Mouse (Mus musculus) megakaryocyte progenitor cell, adult 5-6 weeks (primary cell): ENCODE results near the gene Pak7. TPM values are rescaled to one million over a fixed set of nuclear protein-coding genes. Genes with fewer than 3 reads are reported as not detected.

ENCODE experiments used
- ATAC-seq: replicated peaks from 2 replicates; pipeline ENCODE4 v1.8.0; 2016; ENCODE audit warnings: mild to moderate bottlenecking, moderate TSS enrichment, inconsistent platforms; ENCODE audit not compliant: poor library complexity
- total RNA-seq, 2 experiments: library from RNA; stranded (forward) in 1 of 2; stranded (reverse) in 1 of 2; fragments of 157-497, 149-512 nt in 1 of 2; fragments of 200-1000 nt in 1 of 2; gene quantifications; 2 replicates each; pipeline versions ENCODE4 v1.2.3 to v1.2.4; 2015 to 2017

Pak7 gene
- total RNA-seq, 2 experiments from 2014 or later = not detected

GRCm38 (mm10) chr2:136204034-136204433, 183.7 kb downstream of the Pak7 start:
- ATAC-seq = no peak

GRCm38 (mm10) chr2:136175030-136175429, 212.7 kb downstream of the Pak7 start:
- ATAC-seq = no peak

- no peak for ATAC-seq
Observed at GRCm38 (mm10) chr2:136150752-136151151, 237.0 kb downstream of the Pak7 start.

- peak; percentile 83 for ATAC-seq
Observed at GRCm38 (mm10) chr2:136149530-136149929, 238.2 kb downstream of the Pak7 start.

GRCm38 (mm10) chr2:136148999-136149398, 238.8 kb downstream of the Pak7 start:
- peak; percentile 97 for ATAC-seq

- no peak for ATAC-seq
Observed at GRCm38 (mm10) chr2:136140807-136141206, 247.0 kb downstream of the Pak7 start.

- peak; percentile 71 for ATAC-seq
Observed at GRCm38 (mm10) chr2:136139159-136140069, 248.4 kb downstream of the Pak7 start.

- ATAC-seq = no peak
Observed at GRCm38 (mm10) chr2:136138451-136138850, 249.3 kb downstream of the Pak7 start.

- peak; percentile 42; the same call in 1 of the 2 replicates for ATAC-seq
Observed at GRCm38 (mm10) chr2:136121867-136122266, 265.9 kb downstream of the Pak7 start.

- no peak for ATAC-seq
Observed at GRCm38 (mm10) chr2:136118006-136118405, 269.8 kb downstream of the Pak7 start.

GRCm38 (mm10) chr2:136113374-136113773, 274.4 kb downstream of the Pak7 start:
- no peak for ATAC-seq

GRCm38 (mm10) chr2:136109038-136109363, 278.8 kb downstream of the Pak7 start:
- ATAC-seq = no peak

- no peak for ATAC-seq
Observed at GRCm38 (mm10) chr2:136108124-136109037, 279.4 kb downstream of the Pak7 start.

GRCm38 (mm10) chr2:136107597-136107996, 280.2 kb downstream of the Pak7 start:
- no peak for ATAC-seq

GRCm38 (mm10) chr2:136097143-136097542, 290.6 kb downstream of the Pak7 start:
- no peak for ATAC-seq

- no peak for ATAC-seq
Observed at GRCm38 (mm10) chr2:136095978-136096377, 291.8 kb downstream of the Pak7 start.

GRCm38 (mm10) chr2:136064356-136064755, 323.4 kb downstream of the Pak7 start:
- ATAC-seq = no peak

GRCm38 (mm10) chr2:136059029-136059669, 328.6 kb downstream of the Pak7 start:
- ATAC-seq = no peak

- ATAC-seq = no peak
Observed at GRCm38 (mm10) chr2:136058398-136058797, 329.4 kb downstream of the Pak7 start.

GRCm38 (mm10) chr2:136057861-136058331, 329.9 kb downstream of the Pak7 start:
- ATAC-seq = 0 out of 2 replicates have a peak, but pooled peaks have one; percentile 31
